Mouse (Mus musculus) cerebellum, adult 2 months (tissue): ENCODE data around the gene Shc1.

Experiments used
- CTCF ChIP-seq: fragments of 200-500 bp; IDR thresholded peaks from 2 replicates; pipeline ENCODE4 v1.5.1; 2011; ENCODE audit warnings: low read depth, mild to moderate bottlenecking, control low read depth, low read length, moderate library complexity, borderline replicate concordance; ENCODE audit not compliant: insufficient read depth
- POLR2A ChIP-seq: fragments of 200-500 bp; IDR thresholded peaks from 2 replicates; pipeline ENCODE4 v1.6.1; 2011; ENCODE audit warnings: low read length, control low read depth, borderline replicate concordance; ENCODE audit not compliant: insufficient read depth

- TF ChIP-seq CTCF, result peak; percentile 66
- no peak for TF ChIP-seq POLR2A
Measured at GRCm38 (mm10) chr3:89456726-89457665, 38.8 kb downstream of the Shc1 start.
